ENCODE assay signal across 25 mouse cellular contexts in genomic region chr9:122269256-122270041, GRCm38 (mm10). TPM values are rescaled to one million over a fixed set of nuclear protein-coding genes. Genes with fewer than 3 reads are reported as not detected.
DNase-seq lines count a peak whose midpoint lies in the region; ATAC-seq and TF ChIP-seq lines count a peak whose summit lies in the region.
"Had no signal": no experiment of that assay in that cellular context is flagged by ENCODE, and none has a peak within 500 bp of the region (broad histone marks: within the 10 kb centered on the region; RNA-seq: fewer than 3 reads in every experiment).

No protein-coding gene starts in this region.

- H3K4me3 ChIP-seq in hindbrain, postnatal 0 days (ENCODE audit: low read length), result no peak overlapping the region
- H3K4me3 ChIP-seq in hindbrain, embryonic 10.5 days, result no peak overlapping the region
- no peak overlapping the region for H3K4me3 ChIP-seq in midbrain, postnatal 0 days (ENCODE audit: low read depth, low read length)
- H3K4me3 ChIP-seq in midbrain, embryonic 16.5 days (ENCODE audit: low read depth, low read length), result no peak overlapping the region
- no peak overlapping the region for H3K4me3 ChIP-seq in neural tube, embryonic 15.5 days (replicated peaks)
- H3K4me3 ChIP-seq: embryonic facial prominence, embryonic 15.5 days; heart, embryonic 13.5 days; left cerebral cortex, adult 2 months; limb, embryonic 10.5 days; midbrain, embryonic 10.5 days had no signal

- H3K27me3 ChIP-seq in hindbrain, postnatal 0 days (ENCODE audit: insufficient read depth, low read length), result no peaks in the 10 kb centered on the region
- no peaks in the 10 kb centered on the region for H3K27me3 ChIP-seq in hindbrain, embryonic 10.5 days (ENCODE audit: insufficient read depth, poor library complexity, severe bottlenecking)
- H3K27me3 ChIP-seq in midbrain, postnatal 0 days (ENCODE audit: insufficient read depth, low read length), result no peaks in the 10 kb centered on the region
- no peaks in the 10 kb centered on the region for H3K27me3 ChIP-seq in midbrain, embryonic 16.5 days (ENCODE audit: control insufficient read depth, insufficient read depth, low read depth, low read length)
- H3K27me3 ChIP-seq in neural tube, embryonic 15.5 days (replicated peaks), result no peaks in the 10 kb centered on the region
- H3K27me3 ChIP-seq: embryonic facial prominence, embryonic 15.5 days; heart, embryonic 13.5 days had no signal

- H3K9me3 ChIP-seq in hindbrain, postnatal 0 days (ENCODE audit: low read length), result no peaks in the 10 kb centered on the region
- H3K9me3 ChIP-seq in hindbrain, embryonic 10.5 days, result no peaks in the 10 kb centered on the region
- H3K9me3 ChIP-seq in midbrain, postnatal 0 days (ENCODE audit: low read length), result no peaks in the 10 kb centered on the region
- no peaks in the 10 kb centered on the region for H3K9me3 ChIP-seq in midbrain, embryonic 16.5 days (replicated peaks; ENCODE audit: control insufficient read depth, low read length, poor library complexity, severe bottlenecking)
- no peaks in the 10 kb centered on the region for H3K9me3 ChIP-seq in neural tube, embryonic 15.5 days (replicated peaks)
- H3K9me3 ChIP-seq: embryonic facial prominence, embryonic 15.5 days; G1E; heart, embryonic 13.5 days; limb, embryonic 10.5 days; midbrain, embryonic 10.5 days had no signal

- H3K4me1 ChIP-seq in hindbrain, postnatal 0 days (ENCODE audit: insufficient read depth, low read length), result no peaks in the 10 kb centered on the region
- H3K4me1 ChIP-seq in hindbrain, embryonic 10.5 days (replicated peaks), result no peaks in the 10 kb centered on the region
- H3K4me1 ChIP-seq in midbrain, postnatal 0 days (ENCODE audit: insufficient read depth, low read length), result no peaks in the 10 kb centered on the region
- no peaks in the 10 kb centered on the region; the same call in 1 of the 2 replicates for H3K4me1 ChIP-seq in midbrain, embryonic 16.5 days (ENCODE audit: control insufficient read depth, insufficient read depth, low read length)
- H3K4me1 ChIP-seq in neural tube, embryonic 15.5 days, result peaks cover 7% of the 10 kb centered on the region; the same call in 1 of the 2 replicates
- H3K4me1 ChIP-seq: embryonic facial prominence, embryonic 15.5 days; limb, embryonic 10.5 days; midbrain, embryonic 10.5 days had no signal

- peak; percentile 57 for DNase-seq in hindbrain, postnatal 0 days (ENCODE audit: low spot score)
- DNase-seq in hindbrain, embryonic 10.5 days (ENCODE audit: low spot score), result no peak
- DNase-seq in midbrain, postnatal 0 days (ENCODE audit: low spot score), result peak; percentile 30
- DNase-seq in brain, adult 2 months (ENCODE audit: low read depth, low spot score), result peak; percentile 27
- DNase-seq in heart, postnatal 14 days, result no peak
- no peak for DNase-seq in cerebellum, adult 9-10 months
- DNase-seq: adrenal gland, postnatal 25 days; cerebellum, adult 18-20 months; cerebellum, postnatal 36 days; heart, postnatal 4 days; kidney, adult 8-10 months; kidney, postnatal 14 days; layer of hippocampus, adult 9-11 months; lung, embryonic 14.5 days; right cerebral cortex, postnatal 14 days; spleen, adult 18-20 months had no signal

- ATAC-seq in hindbrain, postnatal 0 days, result 0 out of 2 replicates have a peak, but pooled peaks have one; percentile 40
- no peak for ATAC-seq in midbrain, postnatal 0 days (ENCODE audit: low FRiP score)
- no peak for ATAC-seq in midbrain, embryonic 16.5 days
- ATAC-seq in neural tube, embryonic 15.5 days (ENCODE audit: low FRiP score), result peak; percentile 59; the same call in 1 of the 2 replicates

- WGBS in hindbrain, postnatal 0 days, result 83% methylated on average over 3 of the region's 3 CpGs
- WGBS in hindbrain, embryonic 10.5 days, result 87% methylated on average over 3 of the region's 3 CpGs
- WGBS in midbrain, postnatal 0 days, result 90% methylated on average over 3 of the region's 3 CpGs
- WGBS in midbrain, embryonic 16.5 days, result 88% methylated on average over 3 of the region's 3 CpGs
- WGBS in neural tube, embryonic 15.5 days, result 89% methylated on average over 3 of the region's 3 CpGs

- intact Hi-C loops in heart, postnatal 14 days (cut with DNase I), result loop anchor here (5.0 kb wide), 1 partner anchor 38 kb away; no protein-coding TSS in a partner anchor

- no peak overlapping the region for H3K9ac ChIP-seq in hindbrain, postnatal 0 days (replicated peaks; ENCODE audit: low read length)
- no peak overlapping the region for H3K9ac ChIP-seq in midbrain, postnatal 0 days (replicated peaks; ENCODE audit: low read length, poor library complexity, severe bottlenecking)
- no peak overlapping the region for H3K9ac ChIP-seq in midbrain, embryonic 16.5 days (ENCODE audit: low read depth, low read length)
- H3K9ac ChIP-seq in neural tube, embryonic 15.5 days (replicated peaks), result no peak overlapping the region
- H3K9ac ChIP-seq: embryonic facial prominence, embryonic 15.5 days; heart, embryonic 13.5 days; lung, embryonic 14.5 days had no signal

- peaks cover 10% of the 10 kb centered on the region; the same call in 1 of the 2 replicates for H3K36me3 ChIP-seq in hindbrain, postnatal 0 days (ENCODE audit: insufficient read depth, low read length)
- H3K36me3 ChIP-seq in hindbrain, embryonic 10.5 days, result peaks cover 68% of the 10 kb centered on the region
- peaks cover 38% of the 10 kb centered on the region; the same call in 1 of the 2 replicates for H3K36me3 ChIP-seq in midbrain, postnatal 0 days (ENCODE audit: insufficient read depth, low read length)
- H3K36me3 ChIP-seq in midbrain, embryonic 16.5 days (ENCODE audit: control insufficient read depth, insufficient read depth, low read length), result peaks cover 3% of the 10 kb centered on the region
- peaks cover 52% of the 10 kb centered on the region for H3K36me3 ChIP-seq in neural tube, embryonic 15.5 days

- no peak overlapping the region for H3K27ac ChIP-seq in hindbrain, postnatal 0 days
- H3K27ac ChIP-seq in hindbrain, embryonic 10.5 days, result no peak overlapping the region
- H3K27ac ChIP-seq in midbrain, postnatal 0 days (ENCODE audit: low read depth, low read length), result no peak overlapping the region
- H3K27ac ChIP-seq in midbrain, embryonic 16.5 days (ENCODE audit: low read length), result no peak overlapping the region
- H3K27ac ChIP-seq in neural tube, embryonic 15.5 days (replicated peaks), result peak overlapping the region; percentile 25; the same call in 1 of the 2 replicates
- H3K27ac ChIP-seq: embryonic facial prominence, embryonic 15.5 days; heart, embryonic 13.5 days; left cerebral cortex, adult 2 months; limb, embryonic 10.5 days; macrophage; midbrain, embryonic 10.5 days had no signal

- TF ChIP-seq CTCF in hindbrain, postnatal 0 days (IDR thresholded peaks at IDR 0.05; ENCODE audit: low read depth), result no peak
- peak; percentile 13; the same call in 1 of the 2 replicates for TF ChIP-seq CTCF in midbrain, postnatal 0 days (IDR thresholded peaks at IDR 0.05)

- no peak overlapping the region for H3K4me2 ChIP-seq in hindbrain, postnatal 0 days (ENCODE audit: low read depth, low read length)
- H3K4me2 ChIP-seq in midbrain, postnatal 0 days (ENCODE audit: low read depth, low read length, poor library complexity, severe bottlenecking), result no peak overlapping the region
- H3K4me2 ChIP-seq in midbrain, embryonic 16.5 days (ENCODE audit: low read length), result no peak overlapping the region
- H3K4me2 ChIP-seq in neural tube, embryonic 15.5 days, result no peak overlapping the region
- H3K4me2 ChIP-seq: embryonic facial prominence, embryonic 15.5 days; heart, embryonic 13.5 days; lung, embryonic 14.5 days had no signal

RNA-seq across cellular contexts. Expression of gene Ano10, which starts 24.8 kb away (rescaled TPM):
- 35.3 and 48.6 TPM in 2 replicates for total RNA-seq in hindbrain, postnatal 0 days (2014; rRNA removed)
- 32.9 and 34.5 TPM in 2 replicates for polyA plus RNA-seq in hindbrain, postnatal 0 days (2015; fragmentation: Nextera tagmentation; extraction: Ambion mirVana)
- 38.2 and 46.9 TPM in 2 replicates for polyA plus RNA-seq in hindbrain, embryonic 10.5 days (2016; fragmentation: Nextera tagmentation; extraction: Ambion mirVana)
- 27.2 and 33.0 TPM in 2 replicates for total RNA-seq in midbrain, postnatal 0 days (2014; rRNA removed)
- polyA plus RNA-seq in midbrain, postnatal 0 days (2015; fragmentation: Nextera tagmentation; extraction: Ambion mirVana), result 29.9 and 36.5 TPM in 2 replicates
- 35.3 and 38.5 TPM in 2 replicates for polyA plus RNA-seq in midbrain, embryonic 16.5 days (2015; fragmentation: Nextera tagmentation; extraction: Ambion mirVana)
- polyA plus RNA-seq in neural tube, embryonic 15.5 days (2015; fragmentation: Nextera tagmentation; extraction: Ambion mirVana), result 41.6 and 43.0 TPM in 2 replicates
- 10 to 100 TPM; 34.4 to 35.9 TPM for total RNA-seq in heart, postnatal 14 days (2021)

Comparison
In these comparisons a context has a peak if more than half of its experiments do, and no peak if none do; other contexts are left out.
1. DNase-seq: peak in hindbrain, postnatal 0 days (single experiment), midbrain, postnatal 0 days (single experiment) and brain, adult 2 months (single experiment); none in hindbrain, embryonic 10.5 days (single experiment), heart, postnatal 14 days (0 of 2) and cerebellum, adult 9-10 months (single experiment).
2. ATAC-seq: peak in hindbrain, postnatal 0 days (single experiment) and neural tube, embryonic 15.5 days (single experiment); none in midbrain, postnatal 0 days (single experiment) and midbrain, embryonic 16.5 days (single experiment).